Mouse (Mus musculus) E14TG2a.4 (cell line): ENCODE measurements around the gene Mrpl24.

Experiments used
- H3K27me3 ChIP-seq: 2 replicates; pipeline ENCODE4 v1.6.1; 2014; ENCODE audit warnings: low read length, control low read depth; ENCODE audit not compliant: insufficient read depth
- H3K36me3 ChIP-seq: 2 replicates; pipeline ENCODE4 v1.6.1; 2014; ENCODE audit warnings: low read length, control low read depth; ENCODE audit not compliant: insufficient read depth
- H3K4me1 ChIP-seq: replicated peaks from 2 replicates; pipeline ENCODE4 v1.6.1; 2014; ENCODE audit warnings: low read depth, low read length, control low read depth
- H3K4me3 ChIP-seq: replicated peaks from 2 replicates; pipeline ENCODE4 v1.5.1; 2014; ENCODE audit warnings: mild to moderate bottlenecking, low read length
- H3K9me3 ChIP-seq: 2 replicates; pipeline ENCODE4 v1.6.1; 2014; ENCODE audit warnings: low read length, control low read depth
- CTCF ChIP-seq: conservative IDR thresholded peaks from 2 replicates; pipeline ENCODE4 v1.5.1; 2014; ENCODE audit warnings: low read length
- NANOG ChIP-seq: IDR thresholded peaks from 2 replicates; pipeline ENCODE4 v1.6.1; 2014; ENCODE audit warnings: borderline replicate concordance, low read length, mixed read lengths
- POU5F1 ChIP-seq: IDR thresholded peaks from 2 replicates; pipeline ENCODE4 v1.6.1; 2014; ENCODE audit warnings: low read length, borderline replicate concordance

The Mrpl24 gene

DNA sequence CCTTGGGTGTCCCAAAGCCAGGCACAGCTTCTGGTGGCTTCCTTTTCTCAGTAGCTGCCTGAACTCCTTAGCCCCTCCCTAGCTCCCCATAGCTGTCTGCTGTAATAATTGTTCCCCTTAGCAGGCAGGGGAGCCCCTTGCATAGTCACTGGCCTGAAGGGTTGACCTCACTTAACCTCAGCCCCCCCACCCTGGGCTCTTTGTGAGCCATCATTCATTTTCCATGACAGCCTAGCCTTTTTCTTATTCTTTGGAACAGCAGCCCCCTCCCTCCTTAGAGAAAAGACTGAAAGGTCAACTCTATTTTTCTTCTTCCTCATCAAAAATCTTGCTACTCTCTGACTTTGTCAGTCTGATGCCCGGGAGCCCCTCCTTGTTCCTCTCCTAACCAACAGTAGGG is 39.7 kb downstream of the Mrpl24 start:
- no peak overlapping the region for H3K4me3 ChIP-seq
- H3K4me1 ChIP-seq, result peaks cover 21% of the 10 kb centered on the region
- no peaks in the 10 kb centered on the region for H3K36me3 ChIP-seq
- peaks cover 89% of the 10 kb centered on the region for H3K27me3 ChIP-seq
- no peaks in the 10 kb centered on the region for H3K9me3 ChIP-seq
- TF ChIP-seq POU5F1, result no peak
- TF ChIP-seq NANOG, result no peak
- TF ChIP-seq CTCF, result no peak

DNA sequence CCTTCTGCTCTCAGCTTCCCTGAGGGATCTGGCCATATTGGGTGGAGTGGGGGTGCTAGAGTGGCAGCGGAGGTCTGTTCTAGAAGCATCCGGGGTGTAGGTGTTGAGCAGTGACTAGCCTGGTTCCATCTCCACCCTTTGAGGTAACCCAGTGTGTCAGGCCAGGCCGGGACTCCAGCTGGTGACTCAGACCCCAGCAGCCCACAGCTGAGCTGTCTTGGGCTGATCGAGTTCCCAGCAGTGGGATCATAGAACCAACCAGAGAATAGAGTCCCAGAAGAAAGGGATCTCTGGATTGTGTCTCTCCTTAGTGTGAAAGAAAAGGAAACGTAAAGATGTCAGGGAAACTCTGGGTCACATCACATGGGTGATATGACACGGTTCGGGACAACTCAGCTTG is 40.1 kb downstream of the Mrpl24 start:
- H3K36me3 ChIP-seq, result no peaks in the 10 kb centered on the region
- peaks cover 89% of the 10 kb centered on the region for H3K27me3 ChIP-seq
- H3K9me3 ChIP-seq, result no peaks in the 10 kb centered on the region
- no peak for TF ChIP-seq CTCF
- TF ChIP-seq POU5F1, result no peak
- no peak for TF ChIP-seq NANOG
- H3K4me3 ChIP-seq, result no peak overlapping the region
- peaks cover 21% of the 10 kb centered on the region for H3K4me1 ChIP-seq

DNA sequence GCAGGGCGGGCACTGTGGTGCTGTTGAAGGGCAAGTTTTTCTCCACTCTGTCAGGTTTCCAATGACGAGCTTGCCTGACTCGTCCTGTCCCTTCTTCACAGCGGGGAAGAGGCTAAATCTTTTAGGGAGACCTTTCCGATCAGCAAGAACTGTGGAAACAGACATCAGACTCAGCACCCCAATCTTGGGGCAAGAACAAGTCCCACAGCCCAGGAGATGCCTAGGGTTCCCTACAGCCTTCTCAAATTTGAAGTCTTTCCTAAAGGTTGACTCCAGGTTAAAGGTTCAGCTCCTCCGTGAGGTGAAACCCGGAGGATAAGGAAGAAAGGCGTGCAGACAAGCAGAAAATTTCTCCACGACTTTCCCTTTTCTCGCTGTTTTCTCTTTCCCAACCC is 40.9 kb downstream of the Mrpl24 start:
- no peak for TF ChIP-seq POU5F1
- TF ChIP-seq CTCF, result no peak
- no peak for TF ChIP-seq NANOG
- Histone ChIP-seq H3K36me3 (no peaks in the 10 kb centered on the region), H3K4me1 (peaks cover 21% of the 10 kb centered on the region), H3K9me3 (0 out of 2 replicates have a peak, but pooled peaks cover under 1% of the 10 kb centered on the region), H3K4me3 (peak overlapping the region; percentile 79), H3K27me3 (peaks cover 86% of the 10 kb centered on the region)

DNA sequence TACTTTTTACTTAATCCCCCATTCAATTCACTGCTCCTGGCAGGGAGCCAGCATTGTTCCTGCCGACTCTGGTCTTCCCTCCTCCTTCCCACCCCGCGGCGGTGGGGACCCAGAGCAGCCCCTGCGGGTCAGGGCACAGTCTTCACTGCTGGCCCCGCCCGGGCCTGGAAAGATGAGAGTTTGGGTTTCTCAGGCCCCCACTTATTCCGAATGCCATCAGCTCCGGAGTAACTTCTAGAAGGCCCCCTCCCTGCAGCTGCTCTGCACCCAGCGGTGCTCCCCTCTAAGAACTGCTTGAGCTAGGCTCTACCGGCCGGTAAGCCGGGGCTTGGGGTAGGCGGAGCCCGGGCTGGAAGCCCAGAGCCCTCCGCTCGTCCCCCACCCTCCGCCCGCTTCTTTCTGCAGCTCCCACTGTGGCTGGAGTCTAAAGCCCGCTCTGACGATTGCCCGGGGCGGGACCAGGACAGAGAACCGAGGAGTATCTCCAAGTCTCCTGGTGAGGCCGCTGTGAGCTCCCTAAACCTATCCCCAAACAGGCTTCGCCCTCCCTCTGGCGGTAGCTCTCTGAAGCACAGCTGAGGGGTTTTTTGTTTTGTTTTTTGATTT is 41.4 kb downstream of the Mrpl24 start:
- peaks cover 21% of the 10 kb centered on the region for H3K4me1 ChIP-seq
- no peaks in the 10 kb centered on the region for H3K36me3 ChIP-seq
- H3K9me3 ChIP-seq, result 0 out of 2 replicates have a peak, but pooled peaks cover 4% of the 10 kb centered on the region
- TF ChIP-seq CTCF (peak; percentile 93), NANOG (no peak), POU5F1 (no peak)
- H3K4me3 ChIP-seq, result peak overlapping the region; percentile 79
- H3K27me3 ChIP-seq, result peaks cover 85% of the 10 kb centered on the region

DNA sequence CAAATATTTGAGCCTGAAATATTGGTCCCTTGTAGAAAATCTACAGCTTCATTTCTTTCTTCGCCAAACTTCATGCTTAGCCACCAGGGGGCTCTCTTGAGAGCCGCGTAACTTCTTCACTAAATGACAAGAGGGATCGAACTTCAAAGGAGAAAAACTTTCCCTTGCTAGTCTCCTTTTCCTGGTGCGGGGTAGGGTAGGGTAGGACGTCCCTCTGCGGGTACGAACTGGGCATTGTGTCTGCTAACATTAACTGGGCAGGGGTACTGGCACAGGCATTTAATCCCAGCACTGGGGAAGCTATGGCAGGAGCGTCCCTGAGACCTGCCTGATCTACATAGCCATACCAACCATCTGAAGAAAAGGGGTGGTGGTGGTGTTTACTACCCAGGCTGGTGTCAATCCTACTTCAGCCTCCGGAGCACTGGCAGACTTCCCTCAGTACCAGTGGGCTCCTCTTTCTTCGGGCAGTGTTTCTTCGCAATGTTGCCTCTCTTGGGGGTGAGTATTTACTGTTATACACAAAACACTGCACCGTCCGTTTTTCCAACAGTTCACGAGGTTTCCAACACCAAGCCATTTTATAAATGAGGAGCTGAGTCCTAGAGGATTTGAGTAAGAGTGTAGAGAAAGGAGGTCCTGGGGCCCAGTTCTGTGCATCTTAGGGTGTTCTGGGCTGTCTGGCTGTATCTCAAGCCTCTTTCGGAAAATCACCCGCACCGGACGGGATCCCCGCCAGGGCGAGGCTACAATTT is 51.1 kb downstream of the Mrpl24 start:
- Histone ChIP-seq H3K9me3 (0 out of 2 replicates have a peak, but pooled peaks cover 2% of the 10 kb centered on the region), H3K36me3 (peaks cover under 1% of the 10 kb centered on the region; the same call in 1 of the 2 replicates), H3K27me3 (peaks cover 81% of the 10 kb centered on the region), H3K4me3 (peak overlapping the region; percentile 79), H3K4me1 (peaks cover 48% of the 10 kb centered on the region)
- peak; percentile 80 for TF ChIP-seq CTCF
- no peak for TF ChIP-seq POU5F1

DNA sequence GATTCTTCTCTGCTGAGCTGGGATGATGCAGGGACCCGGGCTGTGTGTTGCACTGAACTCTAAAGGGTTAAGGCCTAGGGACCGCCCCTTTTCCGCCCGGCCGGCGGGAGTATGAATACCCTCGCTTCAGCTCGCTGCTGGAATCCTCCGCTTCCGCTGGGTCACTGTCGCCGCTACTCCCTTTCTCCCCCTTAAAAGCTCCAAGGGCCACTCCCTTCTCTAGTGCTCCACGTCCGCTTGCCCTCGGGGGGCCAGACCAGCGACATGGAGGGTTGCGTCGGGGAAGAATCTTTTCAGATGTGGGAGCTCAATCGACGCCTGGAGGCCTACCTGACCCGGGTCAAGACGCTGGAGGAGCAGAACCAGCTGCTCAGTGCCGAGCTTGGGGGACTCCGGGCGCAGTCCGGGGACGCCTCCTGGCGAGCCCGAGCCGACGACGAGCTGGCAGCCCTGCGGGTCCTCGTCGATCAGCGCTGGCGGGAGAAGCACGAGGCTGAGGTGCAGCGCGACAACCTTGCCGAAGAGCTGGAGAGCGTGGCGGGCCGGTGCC is 51.7 kb downstream of the Mrpl24 start, which contains the start of gene Nes:
Gene Nes (plus strand): TSS at position 140 of the 550 bp plus-strand sequence.
- no peaks in the 10 kb centered on the region for H3K9me3 ChIP-seq
- peaks cover 54% of the 10 kb centered on the region for H3K4me1 ChIP-seq
- peak within 1 kb of the TSS; percentile 79 for H3K4me3 ChIP-seq
- peaks cover 3% of the 10 kb centered on the region; the same call in 1 of the 2 replicates for H3K36me3 ChIP-seq
- no peak for TF ChIP-seq NANOG
- no peak for TF ChIP-seq POU5F1
- no peak for TF ChIP-seq CTCF
- peaks cover 84% of the 10 kb centered on the region for H3K27me3 ChIP-seq

DNA sequence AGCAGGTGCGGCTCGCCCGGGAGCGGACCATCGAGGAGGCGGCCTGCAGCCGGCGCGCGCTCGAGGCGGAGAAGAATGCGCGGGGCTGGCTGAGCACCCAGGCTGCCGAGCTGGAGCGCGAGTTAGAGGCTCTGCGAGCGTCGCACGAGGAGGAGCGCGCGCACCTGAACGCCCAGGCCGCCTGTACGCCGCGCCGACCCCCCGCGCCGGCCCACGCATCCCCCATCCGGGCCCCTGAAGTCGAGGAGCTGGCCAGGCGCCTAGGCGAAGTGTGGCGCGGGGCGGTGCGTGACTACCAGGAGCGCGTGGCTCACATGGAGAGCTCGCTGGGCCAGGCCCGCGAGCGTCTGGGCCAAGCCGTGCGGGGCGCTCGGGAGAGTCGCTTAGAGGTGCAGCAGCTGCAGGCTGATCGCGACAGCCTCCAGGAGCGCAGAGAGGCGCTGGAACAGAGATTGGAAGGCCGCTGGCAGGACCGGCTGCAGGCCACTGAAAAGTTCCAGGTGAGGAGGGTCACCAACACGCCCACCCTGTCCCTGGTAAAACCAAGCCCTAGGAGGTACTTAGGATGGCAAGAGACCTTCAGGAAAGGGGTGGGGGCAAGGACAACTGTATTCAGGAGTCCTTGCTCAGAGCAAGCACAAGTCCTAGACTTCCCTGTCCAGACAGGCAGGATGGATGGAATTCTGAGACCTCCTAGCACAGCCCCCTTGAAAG is 52.3 kb downstream of the Mrpl24 start:
- no peak for TF ChIP-seq POU5F1
- no peak for TF ChIP-seq CTCF
- no peak for TF ChIP-seq NANOG
- peak overlapping the region; percentile 79 for H3K4me3 ChIP-seq
- H3K36me3 ChIP-seq, result peaks cover 3% of the 10 kb centered on the region; the same call in 1 of the 2 replicates

DNA sequence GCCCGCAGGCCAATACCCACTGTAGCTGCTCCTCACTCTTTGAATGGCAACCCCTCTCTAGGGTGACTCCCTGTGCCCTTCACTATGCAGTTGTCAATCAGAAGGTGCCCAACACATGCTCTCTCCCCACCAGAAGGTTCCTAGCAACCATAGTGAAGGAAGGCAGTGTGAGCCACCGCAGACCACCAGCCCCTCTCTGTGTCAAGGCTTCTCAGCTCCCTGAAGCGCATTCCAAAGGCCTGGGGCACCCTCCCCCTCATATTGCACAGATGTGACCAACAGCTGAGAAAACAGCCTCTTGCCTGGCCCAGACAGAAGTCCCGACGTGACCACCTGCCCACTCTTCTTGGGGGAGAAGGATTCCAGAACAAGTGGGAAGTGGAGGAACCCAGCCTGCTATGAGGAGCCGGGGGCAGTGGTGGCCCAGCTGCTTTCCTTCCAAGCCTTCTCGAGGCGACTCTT is 52.9 kb downstream of the Mrpl24 start:
- Histone ChIP-seq H3K9me3 (peaks cover 7% of the 10 kb centered on the region; the same call in 1 of the 2 replicates), H3K27me3 (peaks cover 87% of the 10 kb centered on the region), H3K4me1 (peaks cover 54% of the 10 kb centered on the region), H3K4me3 (peak overlapping the region; percentile 79), H3K36me3 (peaks cover 3% of the 10 kb centered on the region; the same call in 1 of the 2 replicates)
- TF ChIP-seq POU5F1, result no peak
- TF ChIP-seq CTCF, result no peak
- TF ChIP-seq NANOG, result no peak

More for the DNA sequence above, 52.3 kb downstream of the Mrpl24 start:
- H3K27me3 ChIP-seq, result peaks cover 87% of the 10 kb centered on the region
- H3K9me3 ChIP-seq, result peaks cover 2% of the 10 kb centered on the region; the same call in 1 of the 2 replicates
- H3K4me1 ChIP-seq, result peaks cover 54% of the 10 kb centered on the region
